Mouse (Mus musculus) gastrocnemius, adult 8-10 months (tissue): ENCODE results near the gene Il12a. TPM values are rescaled to one million over a fixed set of nuclear protein-coding genes. Genes with fewer than 3 reads are reported as not detected.
"Not testable (repeated sequence)": the region's sequence is repeated elsewhere in the genome, so short reads cannot be mapped to it uniquely, and the experiment has no call there.

ENCODE experiments used
- DNase-seq, 2 experiments: peaks; one replicate each; pipeline ENCODE4 v3.0.0; 2022; ENCODE audit warnings: low spot score in 2 of 2
- total RNA-seq, 4 experiments: library from RNA; stranded (reverse); gene quantifications; 2 replicates each; pipeline ENCODE4 v1.2.4; 2022

The Il12a gene
- total RNA-seq, 4 experiments from 2014 or later = 8.7 to 12.5 (median 10.7) TPM

DNA sequence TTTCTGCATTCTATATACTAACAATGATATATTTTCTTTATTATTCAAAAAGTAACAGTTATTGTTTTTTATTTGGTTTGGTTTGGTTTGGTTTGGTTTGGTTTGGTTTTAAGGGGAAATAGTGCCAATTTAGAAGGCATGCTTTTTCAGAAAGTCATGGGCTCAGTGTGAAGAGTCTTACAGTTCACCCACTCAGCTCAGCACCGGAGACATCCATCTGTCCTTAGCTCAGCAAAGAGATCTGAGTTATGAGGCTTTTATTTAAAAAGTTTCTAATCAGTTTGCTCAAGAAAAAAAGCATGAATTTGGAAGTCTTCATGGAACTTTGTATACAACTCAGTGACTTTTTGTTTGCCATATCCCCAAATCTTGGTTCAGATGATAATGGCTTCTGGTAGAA, 6.2 kb upstream of the Il12a start:
- no peak for DNase-seq

DNA sequence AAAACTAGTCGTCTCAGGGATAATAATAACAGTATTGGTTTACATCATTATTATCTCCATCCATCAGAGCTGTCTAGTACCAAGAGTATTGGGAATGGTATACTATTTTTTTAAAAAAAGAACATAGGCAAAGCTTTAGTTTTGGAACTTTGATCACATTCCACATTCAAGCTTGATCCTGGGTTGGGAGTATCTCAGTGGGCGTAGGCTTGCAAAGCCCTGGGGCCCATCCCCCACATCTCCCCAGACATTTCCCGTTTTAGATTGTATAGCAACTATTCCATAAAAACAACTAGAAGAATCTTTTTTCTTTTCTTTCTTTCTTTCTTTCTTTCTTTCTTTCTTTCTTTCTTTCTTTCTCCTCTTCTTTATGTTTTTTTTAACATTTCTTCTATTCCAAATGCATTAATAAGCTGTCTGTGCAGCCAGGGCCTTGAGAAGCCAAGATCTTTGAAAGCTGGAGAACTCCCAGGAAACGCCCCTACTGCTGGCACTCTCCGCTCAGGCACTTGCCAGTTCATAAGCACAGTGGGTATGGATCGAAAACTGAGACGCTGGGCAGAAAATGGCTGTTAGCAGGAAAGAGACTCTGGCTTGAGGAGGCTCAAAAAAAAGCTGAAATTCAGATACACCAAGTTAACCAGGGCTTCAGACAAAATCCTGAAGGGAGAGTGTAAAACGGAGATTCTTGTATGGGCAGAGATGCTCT, 3.4 kb upstream of the Il12a start:
- no peak for DNase-seq

DNA sequence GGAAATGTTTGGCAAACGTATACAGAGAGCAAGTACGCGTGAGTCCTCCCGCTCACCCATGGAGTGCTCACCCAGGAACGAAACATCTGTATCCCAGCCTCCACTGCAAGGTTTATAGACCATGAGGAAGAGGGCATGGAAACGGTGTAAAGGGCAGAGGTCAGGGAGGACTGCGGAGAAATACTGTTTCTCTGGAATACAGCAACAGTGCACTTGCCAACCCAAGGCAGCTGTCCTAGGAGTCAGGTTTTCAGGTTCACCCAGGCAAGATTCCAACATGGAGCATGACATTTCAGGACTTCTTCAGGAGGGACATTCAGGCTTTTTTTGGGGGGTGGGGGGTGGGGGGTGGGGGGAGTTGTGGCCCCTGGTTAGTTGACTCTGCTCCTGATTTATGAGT, 1.1 kb upstream of the Il12a start:
- no peak for DNase-seq

GRCm38 (mm10) chr3:68691100-68691778, 795 bp downstream of the Il12a start:
- no peak for DNase-seq

DNA sequence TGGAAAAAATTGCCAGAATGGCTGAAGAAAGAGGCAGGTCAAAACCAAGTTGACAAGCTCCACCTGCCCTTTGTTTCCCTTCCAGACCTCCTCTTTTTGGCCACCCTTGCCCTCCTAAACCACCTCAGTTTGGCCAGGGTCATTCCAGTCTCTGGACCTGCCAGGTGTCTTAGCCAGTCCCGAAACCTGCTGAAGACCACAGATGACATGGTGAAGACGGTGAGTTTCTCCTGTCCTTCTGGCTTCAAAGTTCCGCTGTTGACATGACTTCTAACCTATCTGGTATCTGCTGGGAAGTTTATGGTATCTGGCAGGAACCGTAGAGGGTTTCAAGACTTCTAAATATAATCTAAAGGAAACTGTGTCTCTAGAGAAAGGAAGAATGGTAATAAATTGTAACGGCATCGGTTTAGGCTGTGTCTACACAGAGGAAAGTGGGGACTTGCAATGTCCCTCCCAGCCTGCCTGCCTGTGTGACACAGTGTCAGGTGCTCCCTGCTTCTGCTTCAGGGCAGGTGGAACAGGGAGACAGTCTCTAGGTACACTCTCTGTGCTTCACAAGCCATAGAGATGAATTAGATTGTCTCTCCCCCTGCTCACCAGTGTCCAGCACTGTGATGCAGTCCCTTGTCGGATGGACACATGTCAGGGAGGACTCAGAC, 1.6 kb downstream of the Il12a start:
- no peak for DNase-seq

DNA sequence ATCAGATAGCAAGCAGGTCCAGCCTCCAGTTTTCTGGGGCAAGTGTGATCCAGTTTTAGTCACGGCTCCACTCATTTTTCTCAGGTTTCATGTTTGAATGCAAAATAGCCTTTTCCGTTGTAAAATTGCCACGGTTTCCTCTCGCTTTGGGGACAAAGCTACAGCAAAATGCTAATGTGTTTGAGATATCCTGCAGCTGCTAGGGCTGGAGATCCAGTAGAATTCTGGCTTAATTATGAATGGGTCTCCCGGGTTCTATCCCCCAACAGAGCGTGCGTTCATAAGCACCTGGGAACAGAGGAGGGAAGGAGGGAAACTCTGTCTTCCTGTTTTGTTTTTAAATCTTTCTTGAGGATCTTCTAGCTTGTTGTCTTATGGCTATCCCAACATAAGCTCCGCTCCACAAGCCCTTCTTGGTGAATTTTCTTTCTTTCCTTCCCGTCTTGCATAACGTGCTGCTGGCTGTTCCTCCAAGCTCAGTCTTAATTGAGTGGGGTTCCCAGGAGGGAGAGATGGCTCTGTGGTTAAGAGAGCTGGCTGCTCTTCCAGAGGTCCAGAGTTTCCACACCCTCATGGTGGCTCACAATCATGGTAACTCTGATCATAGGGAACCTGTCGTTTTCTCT, 2.3 kb downstream of the Il12a start:
- peak in 1 of 2 experiments; percentile 30 for DNase-seq

- peak; percentile 77 to 87 for DNase-seq
These were observed 3.1 kb downstream of the Il12a start for GRCm38 (mm10) chr3:68693441-68694048.

GRCm38 (mm10) chr3:68695321-68695720, 4.9 kb downstream of the Il12a start:
- no peak for DNase-seq

DNA sequence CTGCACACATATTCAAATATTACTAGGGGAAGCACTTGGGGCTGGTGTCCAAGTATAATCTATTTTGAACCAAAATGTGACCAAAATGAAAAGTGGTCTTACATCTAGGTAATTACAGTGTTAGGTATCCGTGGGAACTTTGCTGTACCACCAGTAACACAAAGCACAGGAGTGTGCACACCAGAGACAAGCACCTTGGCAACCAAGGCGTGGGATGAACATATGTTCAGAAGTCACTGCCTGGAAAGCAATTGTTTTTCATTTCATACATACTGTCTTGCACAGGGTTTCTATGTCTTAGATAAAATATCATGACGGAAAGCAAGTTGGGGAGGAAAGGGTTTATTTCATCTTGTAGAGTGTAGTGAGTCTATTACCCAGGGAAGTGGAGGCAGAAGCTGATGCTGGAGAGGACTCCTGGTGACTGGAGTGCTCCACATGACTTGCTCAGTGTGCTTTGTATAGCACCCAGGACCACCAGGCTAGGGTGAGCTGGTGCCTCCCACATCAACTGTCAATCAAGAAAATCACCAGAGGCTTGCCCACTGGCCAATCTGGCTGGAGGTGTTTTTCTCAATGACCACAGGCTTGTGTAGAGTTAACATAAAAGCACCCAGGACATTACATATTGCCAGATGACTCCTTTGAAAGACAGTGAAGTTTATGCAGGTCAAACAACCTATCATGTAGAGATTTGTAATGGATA, 6.2 kb downstream of the Il12a start:
- no peak for DNase-seq

DNA sequence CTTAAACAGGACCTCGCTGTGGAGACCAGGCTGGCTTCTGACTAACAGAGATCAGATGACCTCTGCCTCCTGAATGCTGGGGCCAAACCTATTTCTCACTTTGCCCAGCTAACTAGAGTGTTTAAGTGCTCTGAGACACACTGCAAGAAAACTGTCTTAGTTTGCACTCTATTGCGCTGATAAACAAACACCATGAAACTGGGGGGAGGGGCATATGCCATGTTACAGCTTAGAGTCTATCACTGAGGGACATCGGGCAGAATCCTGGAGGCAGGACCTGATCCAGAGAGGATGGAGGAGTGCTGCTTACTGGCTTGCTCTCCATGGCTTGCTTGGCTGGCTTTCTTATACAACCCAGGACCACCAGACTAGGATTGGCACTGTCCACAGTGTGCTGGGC, 8.2 kb downstream of the Il12a start:
- DNase-seq = no peak

DNA sequence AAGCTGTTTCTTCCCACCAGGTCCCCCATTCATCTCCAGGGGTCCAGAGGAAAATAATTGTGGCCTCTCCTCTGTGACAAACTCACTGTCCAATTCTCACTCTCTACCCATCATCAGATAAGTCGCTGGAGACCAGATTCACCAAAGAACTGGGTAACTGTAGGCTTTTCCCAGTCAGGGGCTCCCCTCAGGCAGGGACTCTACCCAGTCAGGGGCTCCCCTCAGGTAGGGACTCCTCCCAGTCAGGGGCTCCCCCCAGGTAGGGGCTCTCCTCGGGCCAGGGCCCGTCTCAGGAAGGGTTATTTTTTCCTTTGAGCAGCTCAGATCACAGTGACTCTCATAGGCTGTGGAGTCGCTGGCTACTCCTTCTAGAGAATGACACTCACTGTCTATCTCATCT, 9.6 kb downstream of the Il12a start:
- no peak for DNase-seq

GRCm38 (mm10) chr3:68706307-68706706, 15.9 kb downstream of the Il12a start:
- DNase-seq = no peak

DNA sequence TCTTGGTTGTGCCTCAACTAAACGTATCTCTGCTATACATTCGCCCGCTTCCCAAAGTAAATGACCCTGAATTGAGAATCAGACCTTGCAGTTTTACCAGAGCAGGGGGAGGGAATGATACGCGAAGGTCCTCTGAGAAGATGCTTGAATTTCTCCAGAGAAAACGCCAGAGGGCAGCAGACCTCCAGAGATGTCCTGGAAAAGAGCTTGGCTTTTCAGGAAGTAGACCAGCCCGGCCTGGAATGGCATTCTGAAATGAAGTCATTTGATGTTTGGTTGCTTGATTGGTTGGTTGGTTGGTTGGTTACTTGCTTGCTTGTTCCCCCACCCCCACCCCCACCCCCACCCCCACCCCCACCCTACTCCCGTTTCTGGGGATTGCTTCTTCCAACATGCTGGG, 17.8 kb downstream of the Il12a start:
- DNase-seq = no peak

DNA sequence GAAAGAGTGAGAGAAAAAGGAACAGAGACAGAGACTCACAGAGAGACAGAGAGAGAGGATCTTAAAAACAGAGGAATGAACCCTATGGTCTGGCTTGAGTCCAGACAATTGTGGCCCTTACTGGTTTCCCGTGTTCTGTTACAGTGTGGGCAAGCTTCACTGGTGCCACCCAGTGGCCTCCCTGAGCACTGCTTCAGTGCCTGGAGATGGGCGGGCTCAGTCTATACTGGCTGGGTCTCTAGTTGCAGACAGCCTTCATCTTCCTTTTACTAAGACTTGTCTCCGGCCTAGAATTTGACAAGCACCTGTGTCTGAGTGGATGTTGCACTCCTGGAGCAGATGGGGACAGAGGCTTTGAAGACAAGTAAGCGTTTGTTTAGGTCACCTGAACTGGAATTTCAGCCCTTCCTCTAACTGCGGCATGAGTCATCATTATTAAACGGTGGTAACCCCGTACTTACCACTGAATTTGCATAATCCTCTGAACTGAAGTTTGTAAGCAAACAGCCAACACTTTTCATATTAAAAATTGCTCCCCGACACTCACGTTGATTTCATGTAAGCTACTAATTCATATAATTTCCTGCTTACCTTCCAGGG, 18.9 kb downstream of the Il12a start:
- DNase-seq = peak; percentile 36 to 57

DNA sequence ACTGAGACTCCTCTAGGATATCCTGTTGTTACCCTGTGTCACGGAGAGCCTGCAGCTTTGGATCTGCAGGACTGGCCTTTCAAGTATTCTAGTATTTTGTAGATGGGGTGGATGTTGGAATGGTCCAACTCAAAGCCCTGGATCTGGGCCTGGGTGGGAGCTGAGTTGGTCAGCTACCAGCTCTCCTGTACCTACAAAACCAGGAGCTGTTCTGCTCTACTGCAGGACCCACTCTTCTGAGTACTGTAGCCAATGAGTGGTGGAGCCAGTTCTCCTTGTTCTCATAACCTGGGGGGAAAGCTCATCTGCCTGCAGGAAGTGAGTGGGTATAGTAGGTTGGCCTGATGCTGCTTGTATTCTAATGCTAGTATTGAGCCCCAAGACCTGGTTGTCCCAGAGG, 20.0 kb downstream of the Il12a start:
- DNase-seq = no peak

- no peak for DNase-seq
These were observed 21.1 kb downstream of the Il12a start for GRCm38 (mm10) chr3:68711510-68711909.

- DNase-seq = no peak
These were observed 23.1 kb downstream of the Il12a start for GRCm38 (mm10) chr3:68713550-68713949.

- not testable (repeated sequence) for DNase-seq
These were observed 26.9 kb downstream of the Il12a start for GRCm38 (mm10) chr3:68717346-68717745.

DNA sequence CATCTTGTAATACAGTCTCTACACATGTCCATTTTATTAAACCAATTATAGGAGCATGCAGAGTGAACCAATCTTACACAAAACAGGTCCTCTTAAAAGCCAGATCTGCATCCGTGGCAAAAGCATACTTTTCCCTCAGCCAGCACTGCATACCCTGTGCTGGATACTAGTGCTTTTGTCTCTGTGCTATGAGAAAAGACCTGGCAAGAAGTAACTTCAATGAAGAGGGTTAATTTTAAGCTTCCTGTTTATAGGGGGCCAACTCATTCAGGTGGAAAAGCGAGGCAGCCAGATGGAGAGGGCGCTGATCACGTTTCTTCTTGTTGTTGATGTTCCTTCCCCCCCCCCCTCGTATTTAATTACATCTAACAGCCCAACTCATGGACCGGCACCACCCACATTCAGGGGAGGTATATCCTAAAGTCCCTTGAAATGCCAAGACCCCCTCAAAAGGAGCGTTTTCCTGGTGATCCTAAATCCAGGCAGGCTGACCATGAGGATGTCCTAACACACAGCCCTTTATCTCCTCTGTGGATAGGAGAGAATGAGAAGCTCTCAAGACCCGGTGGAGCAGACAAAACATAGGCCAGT, 28.9 kb downstream of the Il12a start:
- no peak for DNase-seq

- DNase-seq = no peak
These were observed 29.8 kb downstream of the Il12a start for GRCm38 (mm10) chr3:68720258-68720657.
